Mouse (Mus musculus): ENCODE data around the gene Dst. TPM values are rescaled to one million over a fixed set of nuclear protein-coding genes. Genes with fewer than 3 reads are reported as not detected.

Gene Dst
- polyA plus RNA-seq, 1 experiment from 2014 or later = 11.3 TPM

DNA sequence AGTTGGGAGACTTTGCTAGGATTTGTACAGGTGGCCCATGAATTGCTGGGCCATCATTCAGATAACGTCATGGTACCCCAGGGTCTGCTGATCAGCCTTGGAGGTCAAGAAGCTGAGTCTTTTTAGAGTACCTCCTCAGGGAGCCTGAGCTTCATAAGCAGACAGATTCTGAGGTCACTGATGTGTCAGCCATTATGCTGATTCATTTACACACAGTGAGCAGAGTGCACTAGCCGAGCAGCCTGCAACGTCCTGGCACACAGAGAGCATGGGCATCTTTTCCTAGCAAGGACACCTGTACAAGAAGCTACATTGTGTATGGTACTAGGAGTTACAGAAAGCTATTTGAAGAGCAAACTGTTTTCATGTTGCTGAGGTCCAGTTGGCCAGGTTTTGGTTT lies 134.3 kb downstream of the Dst start:
- no peak overlapping the region for H3K4me3 ChIP-seq
- peaks cover 20% of the 10 kb centered on the region for H3K4me1 ChIP-seq
- no peaks in the 10 kb centered on the region for H3K36me3 ChIP-seq (replicated peaks)
- H3K27me3 ChIP-seq (ENCODE audit: poor library complexity, severe bottlenecking) = no peaks in the 10 kb centered on the region
- H3K9me3 ChIP-seq = no peaks in the 10 kb centered on the region
- H3K27ac ChIP-seq = no peak overlapping the region
- no peak for DNase-seq (ENCODE audit: extremely low spot score, low spot score)
- WGBS = 77% methylated on average over 3 of the region's 3 CpGs

DNA sequence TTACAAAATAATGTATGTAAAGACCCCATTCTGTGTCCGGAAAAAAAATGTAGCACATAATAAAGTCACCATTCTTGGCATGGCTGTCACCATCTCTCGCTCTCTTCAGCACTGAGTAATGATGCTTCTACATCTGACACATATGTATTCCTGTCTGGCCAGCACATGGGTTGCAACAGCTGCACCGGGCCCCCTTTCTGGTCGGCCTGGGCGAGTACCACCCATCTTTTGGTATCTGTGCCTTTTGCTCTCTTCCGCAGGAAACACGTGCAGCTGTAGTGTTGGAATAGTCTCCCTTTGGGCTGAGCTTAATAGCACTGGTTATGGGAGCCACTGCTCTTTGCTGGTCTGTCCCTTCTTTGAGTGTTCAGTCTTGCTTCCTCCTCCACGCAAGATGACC lies 135.3 kb downstream of the Dst start:
- H3K36me3 ChIP-seq (replicated peaks) = no peaks in the 10 kb centered on the region
- DNase-seq (ENCODE audit: extremely low spot score, low spot score) = no peak
- H3K27me3 ChIP-seq (ENCODE audit: poor library complexity, severe bottlenecking) = no peaks in the 10 kb centered on the region
- H3K4me3 ChIP-seq = no peak overlapping the region
- no peak overlapping the region for H3K27ac ChIP-seq
- H3K4me1 ChIP-seq = peaks cover 20% of the 10 kb centered on the region
- 91% methylated on average over 8 of the region's 8 CpGs for WGBS
- H3K9me3 ChIP-seq = no peaks in the 10 kb centered on the region

DNA sequence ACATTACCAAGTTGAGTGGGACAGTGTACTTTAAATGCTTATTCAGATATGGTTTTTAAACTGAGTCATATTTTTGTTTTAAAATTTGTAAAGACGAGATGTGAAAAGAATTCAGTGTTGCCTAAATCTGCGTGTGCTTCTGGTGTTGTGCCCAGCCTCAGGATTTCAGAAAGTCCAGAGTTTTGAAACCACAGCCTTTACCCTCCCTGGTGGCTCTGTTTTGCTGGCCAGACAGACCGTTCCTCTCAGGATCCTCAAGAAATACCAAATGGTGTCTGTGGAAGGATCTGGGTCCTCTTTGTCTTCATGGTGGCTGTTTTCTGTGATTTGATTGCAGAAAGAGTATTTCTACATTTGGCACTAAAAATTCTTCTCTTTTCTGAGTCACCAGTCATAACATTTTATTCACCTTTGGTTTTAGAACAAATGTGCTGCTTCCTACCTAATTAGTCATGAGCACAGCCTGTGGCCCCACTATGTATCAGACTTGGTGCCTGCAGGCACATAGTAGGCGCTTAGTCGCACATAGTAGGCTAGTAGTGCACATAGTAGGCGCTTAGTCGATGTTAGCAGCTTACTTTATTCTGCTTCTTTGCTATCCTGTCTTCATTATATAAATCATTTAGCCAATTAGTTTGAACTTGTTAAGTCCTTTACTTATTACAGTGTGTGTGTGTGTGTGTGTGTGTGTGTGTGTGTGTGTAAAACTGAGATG lies 136.0 kb downstream of the Dst start:
- DNase-seq (ENCODE audit: extremely low spot score, low spot score) = no peak
- H3K4me1 ChIP-seq = peaks cover 20% of the 10 kb centered on the region
- WGBS = 91% methylated on average over 7 of the region's 7 CpGs
- H3K27me3 ChIP-seq (ENCODE audit: poor library complexity, severe bottlenecking) = no peaks in the 10 kb centered on the region
- H3K27ac ChIP-seq = no peak overlapping the region
- no peaks in the 10 kb centered on the region for H3K36me3 ChIP-seq (replicated peaks)
- H3K9me3 ChIP-seq = no peaks in the 10 kb centered on the region
- no peak overlapping the region for H3K4me3 ChIP-seq

DNA sequence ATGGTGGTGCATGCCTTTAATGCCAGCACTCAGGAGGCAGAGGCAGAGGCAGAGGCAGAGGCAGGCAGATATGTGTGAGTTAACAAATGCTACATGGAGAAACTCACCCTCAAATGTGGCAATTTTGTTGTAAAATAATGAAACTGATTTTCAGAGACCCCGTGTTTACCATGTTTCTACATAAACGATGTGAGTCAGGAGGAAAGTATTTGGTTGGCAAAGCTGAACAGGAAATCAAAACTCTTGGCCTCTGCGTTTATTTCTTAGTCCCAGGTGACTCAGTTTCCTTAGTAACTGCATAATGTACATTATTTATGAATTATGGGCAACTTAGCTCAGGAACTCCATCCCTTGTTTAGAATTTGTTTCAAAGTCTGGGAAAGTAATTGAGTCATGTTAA lies 136.7 kb downstream of the Dst start:
- no peaks in the 10 kb centered on the region for H3K36me3 ChIP-seq (replicated peaks)
- H3K27ac ChIP-seq = no peak overlapping the region

DNA sequence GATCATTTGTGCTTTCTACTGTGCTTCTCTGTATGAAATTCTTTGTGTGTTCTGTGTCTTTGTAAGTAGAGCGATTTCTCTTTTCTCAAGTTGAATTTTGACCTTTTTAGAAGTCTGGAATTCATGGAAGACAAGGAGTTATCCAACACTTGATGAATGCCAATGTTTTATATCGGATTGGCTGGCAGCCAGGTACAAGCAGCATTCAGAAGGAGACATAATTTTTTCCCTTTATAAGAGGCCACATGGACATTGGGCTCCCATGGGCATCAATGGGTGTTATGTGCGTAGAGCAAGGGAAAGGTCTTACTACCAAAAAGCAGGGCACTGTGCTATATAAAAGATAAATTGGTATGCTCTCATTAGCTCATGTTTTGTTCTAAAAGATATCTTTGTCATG lies 139.3 kb downstream of the Dst start:
- no peak for DNase-seq (ENCODE audit: extremely low spot score, low spot score)
- Histone ChIP-seq H3K27me3 (ENCODE audit: poor library complexity, severe bottlenecking) (no peaks in the 10 kb centered on the region), H3K4me3 (no peak overlapping the region), H3K36me3 (replicated peaks) (no peaks in the 10 kb centered on the region), H3K4me1 (peaks cover 18% of the 10 kb centered on the region), H3K27ac (no peak overlapping the region), H3K9me3 (no peaks in the 10 kb centered on the region)
- WGBS = 95% methylated on average over 3 of the region's 3 CpGs

More for the DNA sequence above, 136.7 kb downstream of the Dst start:
- Histone ChIP-seq H3K4me1 (peaks cover 20% of the 10 kb centered on the region), H3K9me3 (no peaks in the 10 kb centered on the region), H3K27me3 (ENCODE audit: poor library complexity, severe bottlenecking) (no peaks in the 10 kb centered on the region), H3K4me3 (no peak overlapping the region)
- WGBS = 91% methylated on average over 3 of the region's 3 CpGs
- no peak for DNase-seq (ENCODE audit: extremely low spot score, low spot score)

DNA sequence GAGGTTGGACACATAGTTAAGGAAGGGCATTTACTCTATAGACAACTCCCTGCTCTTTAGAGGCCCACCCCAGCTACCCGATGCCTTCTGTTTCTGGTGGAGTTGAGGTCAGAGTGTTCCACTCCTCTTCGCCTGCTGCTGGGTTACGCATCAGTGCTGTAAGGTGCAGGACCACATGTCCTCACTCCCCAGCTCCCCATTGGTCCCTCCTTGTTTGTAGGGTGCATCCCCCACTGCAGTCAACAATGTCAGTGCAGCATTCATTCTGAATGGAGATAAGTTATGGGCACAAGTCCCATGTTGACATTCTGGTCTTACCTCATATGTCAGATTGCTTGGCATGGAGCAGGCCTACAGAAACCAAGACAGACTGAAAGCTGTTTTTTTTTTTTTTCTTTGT lies 143.2 kb downstream of the Dst start:
- peaks cover 28% of the 10 kb centered on the region for H3K4me1 ChIP-seq
- H3K27me3 ChIP-seq (ENCODE audit: poor library complexity, severe bottlenecking) = no peaks in the 10 kb centered on the region
- no peaks in the 10 kb centered on the region for H3K36me3 ChIP-seq (replicated peaks)
- WGBS = 91% methylated on average over 3 of the region's 3 CpGs
- H3K4me3 ChIP-seq = no peak overlapping the region
- no peak for DNase-seq (ENCODE audit: extremely low spot score, low spot score)
- no peak overlapping the region for H3K27ac ChIP-seq
- no peaks in the 10 kb centered on the region for H3K9me3 ChIP-seq

DNA sequence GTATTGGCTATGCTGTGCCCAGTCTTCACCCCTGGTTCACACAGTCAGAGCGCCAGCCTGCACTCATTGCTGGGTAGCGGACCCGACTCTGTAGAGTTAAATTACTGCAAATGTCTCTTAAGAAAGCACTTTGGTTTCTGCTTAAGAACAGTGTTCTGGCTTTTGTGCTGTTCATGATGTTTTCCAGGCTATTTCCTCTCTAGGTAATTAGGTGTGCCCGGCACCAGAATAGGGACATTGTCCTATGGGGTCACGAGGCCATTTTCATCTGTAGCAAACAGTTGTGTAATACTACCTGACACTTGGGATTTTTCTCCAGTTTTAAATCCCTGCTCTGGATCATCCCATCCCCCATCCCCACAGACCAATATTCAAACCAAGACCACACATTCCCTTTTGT lies 144.4 kb downstream of the Dst start:
- no peak overlapping the region for H3K27ac ChIP-seq
- no peak for DNase-seq (ENCODE audit: extremely low spot score, low spot score)
- H3K36me3 ChIP-seq (replicated peaks) = no peaks in the 10 kb centered on the region
- 43% methylated on average over 5 of the region's 5 CpGs for WGBS
- no peaks in the 10 kb centered on the region for H3K27me3 ChIP-seq (ENCODE audit: poor library complexity, severe bottlenecking)
- H3K9me3 ChIP-seq = no peaks in the 10 kb centered on the region
- H3K4me3 ChIP-seq = no peak overlapping the region
- H3K4me1 ChIP-seq = peaks cover 28% of the 10 kb centered on the region

DNA sequence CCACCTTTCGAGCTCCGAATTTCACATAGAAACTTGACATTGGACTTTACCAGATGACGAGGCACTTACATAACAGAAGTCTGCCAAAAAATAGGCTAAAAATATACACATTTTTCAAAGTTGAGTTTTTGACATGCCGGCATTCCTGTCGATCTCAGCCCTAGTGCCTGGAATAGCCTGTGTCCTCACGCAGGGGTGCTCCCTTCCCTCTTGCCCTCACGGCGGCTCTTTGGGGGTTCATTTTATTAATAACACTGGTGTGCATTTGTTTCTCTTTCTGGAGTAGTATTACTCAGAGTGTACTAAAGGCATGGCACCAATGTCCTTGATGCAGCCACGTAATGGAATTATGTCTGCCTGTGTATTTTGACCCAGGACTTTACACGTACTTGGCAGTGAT lies 146.9 kb downstream of the Dst start:
- H3K4me1 ChIP-seq = peaks cover 37% of the 10 kb centered on the region
- H3K36me3 ChIP-seq (replicated peaks) = no peaks in the 10 kb centered on the region
- H3K27me3 ChIP-seq (ENCODE audit: poor library complexity, severe bottlenecking) = no peaks in the 10 kb centered on the region
- no peak overlapping the region for H3K27ac ChIP-seq
- DNase-seq (ENCODE audit: extremely low spot score, low spot score) = no peak
- H3K4me3 ChIP-seq = no peak overlapping the region
- WGBS = 94% methylated on average over 10 of the region's 10 CpGs
- H3K9me3 ChIP-seq = no peaks in the 10 kb centered on the region

DNA sequence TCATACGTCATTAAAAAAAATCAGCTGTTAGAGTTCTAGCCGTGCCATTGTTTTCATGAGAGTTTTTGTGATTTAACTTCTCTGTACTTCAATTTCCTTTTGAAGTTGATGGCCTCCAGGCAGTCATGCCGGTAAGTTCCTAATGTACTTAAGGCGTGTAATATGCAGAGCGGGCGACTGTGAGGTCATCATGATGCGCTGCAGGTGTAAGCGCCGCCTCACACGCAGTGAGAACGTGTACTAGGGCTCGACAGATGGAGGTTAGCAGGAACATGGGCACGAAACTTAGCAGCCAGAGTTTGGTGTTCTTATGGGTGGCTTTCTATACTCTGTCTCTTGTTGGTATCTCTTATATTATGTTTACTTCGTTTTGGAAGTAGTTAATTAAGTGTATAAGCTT lies 148.6 kb downstream of the Dst start:
- H3K27me3 ChIP-seq (ENCODE audit: poor library complexity, severe bottlenecking) = no peaks in the 10 kb centered on the region
- peaks cover 49% of the 10 kb centered on the region for H3K4me1 ChIP-seq
- H3K9me3 ChIP-seq = no peaks in the 10 kb centered on the region
- H3K36me3 ChIP-seq (replicated peaks) = no peaks in the 10 kb centered on the region
- WGBS = 94% methylated on average over 14 of the region's 14 CpGs
- no peak for DNase-seq (ENCODE audit: extremely low spot score, low spot score)
- H3K4me3 ChIP-seq = no peak overlapping the region
- H3K27ac ChIP-seq = no peak overlapping the region

DNA sequence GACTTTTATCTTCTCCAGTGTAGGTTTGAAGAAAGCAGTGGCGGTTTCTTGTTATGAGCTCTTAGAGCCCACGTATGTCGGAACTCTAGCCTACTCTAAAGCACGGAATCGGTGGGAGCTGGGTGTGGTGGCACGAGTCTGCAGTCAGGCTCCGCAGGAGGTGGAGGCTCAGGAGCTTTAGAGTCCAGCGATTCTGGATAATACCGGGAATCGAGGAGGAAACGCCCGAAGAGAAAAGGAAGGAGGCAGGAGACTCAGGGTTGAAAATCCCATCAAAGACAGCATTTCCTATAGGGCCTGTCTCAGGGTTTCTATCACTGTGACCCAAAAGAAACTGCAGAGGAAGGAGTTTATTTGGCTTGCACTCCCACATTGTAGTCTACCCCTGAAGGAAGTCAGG lies 151.2 kb downstream of the Dst start:
- 85% methylated on average over 12 of the region's 12 CpGs for WGBS

DNA sequence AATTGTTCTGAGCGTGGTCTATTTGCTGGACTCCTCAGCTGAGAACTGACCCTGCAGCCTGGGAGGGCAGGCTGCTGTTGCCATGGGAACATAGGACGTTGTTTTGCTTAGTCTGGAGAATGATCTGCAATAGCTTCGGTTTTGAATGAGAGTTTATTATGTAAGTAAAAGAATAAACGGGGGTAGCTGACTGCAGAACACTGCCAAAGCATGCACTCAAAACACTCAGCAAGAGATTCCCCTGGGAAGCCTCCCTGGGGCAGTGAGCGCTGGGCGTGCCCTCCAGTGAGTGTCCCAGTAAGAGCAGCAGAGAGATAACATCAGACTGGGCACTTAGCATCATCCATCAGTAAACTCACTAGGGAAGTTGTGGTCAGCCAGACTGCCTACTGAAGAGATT lies 152.4 kb downstream of the Dst start:
- WGBS = 22% methylated on average over 6 of the region's 6 CpGs

More for the DNA sequence above, 151.2 kb downstream of the Dst start:
- Histone ChIP-seq H3K27ac (no peak overlapping the region), H3K36me3 (replicated peaks) (no peaks in the 10 kb centered on the region), H3K4me3 (no peak overlapping the region), H3K9me3 (no peaks in the 10 kb centered on the region), H3K4me1 (peaks cover 46% of the 10 kb centered on the region), H3K27me3 (ENCODE audit: poor library complexity, severe bottlenecking) (no peaks in the 10 kb centered on the region)
- DNase-seq (ENCODE audit: extremely low spot score, low spot score) = no peak

DNA sequence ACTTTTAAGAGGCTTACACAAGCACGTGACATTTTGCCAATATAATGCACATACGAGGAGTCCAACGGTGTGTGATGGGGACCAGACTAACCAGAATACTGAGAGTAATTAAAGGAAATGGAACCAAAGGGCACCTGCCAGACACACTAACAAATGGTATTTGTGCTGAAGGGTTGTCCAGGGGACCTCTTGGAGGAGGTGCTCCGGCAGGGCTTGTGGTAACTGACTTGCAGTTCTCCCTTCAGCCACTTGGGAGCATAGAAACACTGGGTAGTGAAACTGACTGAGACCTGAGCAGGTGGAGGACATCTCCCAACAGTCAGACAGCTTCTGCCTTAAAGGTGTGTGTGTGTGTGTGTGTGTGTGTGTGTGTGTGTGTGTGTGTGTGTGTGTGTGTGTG lies 153.1 kb downstream of the Dst start:
- WGBS = 29% methylated on average over 4 of the region's 4 CpGs
- H3K27ac ChIP-seq = no peak overlapping the region
- no peak overlapping the region for H3K4me3 ChIP-seq

More for the DNA sequence above, 152.4 kb downstream of the Dst start:
- Histone ChIP-seq H3K4me1 (peaks cover 47% of the 10 kb centered on the region), H3K4me3 (peak overlapping the region; percentile 20; the same call in 1 of the 2 replicates), H3K9me3 (no peaks in the 10 kb centered on the region), H3K27ac (0 out of 2 replicates have a peak overlapping the region, but pooled peaks have one; percentile 20), H3K27me3 (ENCODE audit: poor library complexity, severe bottlenecking) (no peaks in the 10 kb centered on the region), H3K36me3 (replicated peaks) (no peaks in the 10 kb centered on the region)
- peak; percentile 52 for DNase-seq (ENCODE audit: extremely low spot score, low spot score)

DNA sequence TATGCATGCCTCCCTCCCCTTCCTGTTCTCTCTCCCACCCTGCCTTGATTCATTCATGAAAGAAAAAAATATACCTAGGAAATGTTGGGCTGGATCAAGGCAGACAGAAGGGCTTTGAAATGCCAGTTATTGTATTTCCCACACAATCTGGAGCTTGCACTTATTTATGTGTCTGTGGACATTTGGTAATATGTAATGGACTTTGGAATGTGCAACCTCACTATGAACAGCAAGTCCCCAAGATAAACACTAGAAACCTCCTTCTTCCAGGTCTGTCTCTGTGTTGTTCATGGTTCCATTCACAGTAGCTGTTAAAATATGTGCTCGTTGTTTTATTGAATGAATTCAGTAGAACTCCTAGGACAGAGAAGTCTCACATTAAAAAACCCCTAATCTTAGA lies 153.8 kb downstream of the Dst start:
- WGBS = 81% methylated on average over 1 of the region's 1 CpGs
- no peaks in the 10 kb centered on the region for H3K9me3 ChIP-seq
- H3K4me1 ChIP-seq = peaks cover 47% of the 10 kb centered on the region
- H3K36me3 ChIP-seq (replicated peaks) = no peaks in the 10 kb centered on the region
- H3K27ac ChIP-seq = no peak overlapping the region
- H3K27me3 ChIP-seq (ENCODE audit: poor library complexity, severe bottlenecking) = no peaks in the 10 kb centered on the region
- no peak overlapping the region for H3K4me3 ChIP-seq
- DNase-seq (ENCODE audit: extremely low spot score, low spot score) = no peak

More for the DNA sequence above, 153.1 kb downstream of the Dst start:
- H3K27me3 ChIP-seq (ENCODE audit: poor library complexity, severe bottlenecking) = no peaks in the 10 kb centered on the region
- DNase-seq (ENCODE audit: extremely low spot score, low spot score) = peak; percentile 46
- H3K9me3 ChIP-seq = no peaks in the 10 kb centered on the region
- H3K4me1 ChIP-seq = peaks cover 47% of the 10 kb centered on the region
- no peaks in the 10 kb centered on the region for H3K36me3 ChIP-seq (replicated peaks)
